Comparison of ENCODE assay signal across 8 mouse cellular contexts in the genomic region with DNA sequence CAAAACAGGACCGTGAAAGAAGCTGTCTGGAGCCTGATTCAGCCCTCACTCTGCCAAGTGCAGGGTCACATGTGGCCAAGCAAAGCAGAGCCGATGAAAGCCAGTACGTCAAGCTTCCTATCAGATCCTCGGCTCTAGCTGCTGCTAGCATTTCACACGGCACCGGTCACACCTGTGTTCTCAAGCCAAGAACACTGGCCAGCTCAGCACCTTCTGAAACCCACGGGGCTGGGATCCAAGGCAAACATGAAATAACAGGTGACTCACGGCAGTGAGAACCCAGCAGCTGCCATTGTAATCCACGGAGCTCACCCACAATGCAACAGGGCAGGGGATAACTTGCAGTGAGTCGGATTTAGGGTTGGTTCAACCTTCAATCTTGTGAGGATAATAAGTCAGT.
DNase-seq lines count a peak whose midpoint lies in the region; ATAC-seq and TF ChIP-seq lines count a peak whose summit lies in the region.

No protein-coding gene starts in this region.

- 50% methylated on average over 10 of the region's 10 CpGs for WGBS in lung, adult 2 months

- no peak overlapping the region for H3K4me3 ChIP-seq in lung, adult 2 months (replicated peaks; ENCODE audit: extremely low read depth, low read depth, low read length)

- ATAC-seq in erythroblast, adult 5-6 weeks (replicated peaks; ENCODE audit: low FRiP score, poor library complexity, severe bottlenecking): no peak
- no peak for ATAC-seq in megakaryocyte-erythroid progenitor cell, adult 5-6 weeks (replicated peaks; ENCODE audit: low FRiP score, low TSS enrichment, poor library complexity, severe bottlenecking)

- DNase-seq in adrenal gland, adult 8-10 months: peak; percentile 18
- no peak for DNase-seq in adrenal gland, postnatal 25 days
- peak; percentile 3 for DNase-seq in NIH3T3 (ENCODE audit: low read depth)
- peak; percentile 90 for DNase-seq in gastrocnemius, postnatal 25 days
- DNase-seq in lung, adult 2 months: peak; percentile 57
- no peak for DNase-seq in yolk sac, embryonic 10.5 days (ENCODE audit: low spot score)

- no peaks in the 10 kb centered on the region for H3K4me1 ChIP-seq in lung, adult 2 months (ENCODE audit: control insufficient read depth, insufficient read depth, low read length)

- TF ChIP-seq CTCF in lung, adult 2 months (IDR thresholded peaks at IDR 0.05; ENCODE audit: insufficient read depth, low read length): no peak

- TF ChIP-seq POLR2A in lung, adult 2 months (IDR thresholded peaks at IDR 0.05; ENCODE audit: borderline replicate concordance, extremely low read depth, low read depth, low read length): no peak

Comparison
In these comparisons a context has a peak if more than half of its experiments do, and no peak if none do; other contexts are left out.
1. DNase-seq: peak in adrenal gland, adult 8-10 months (single experiment), NIH3T3 (single experiment), gastrocnemius, postnatal 25 days (single experiment) and lung, adult 2 months (single experiment); none in adrenal gland, postnatal 25 days (single experiment) and yolk sac, embryonic 10.5 days (single experiment).